Mouse (Mus musculus): ENCODE measurements at regions not wholly inside any gene's neighbourhood (a gene's known extent, or its start where the extent isn't known, plus 50 kb on each side); places are given as distances from the start of the nearest gene placed in this dataset.

GRCm38 (mm10) chr12:50196339-50196738 lies 452.6 kb downstream of the Prkd1 start:
- Histone ChIP-seq H3K4me1 (ENCODE audit: insufficient read depth, low read depth, low read length) (no peaks in the 10 kb centered on the region), H3K27ac (ENCODE audit: low read length) (no peak overlapping the region), H3K4me3 (ENCODE audit: low read depth, low read length) (no peak overlapping the region), H3K9ac (replicated peaks; ENCODE audit: low read depth) (no peak overlapping the region), H3K4me2 (replicated peaks; ENCODE audit: low read depth, low read length) (no peak overlapping the region), H3K36me3 (ENCODE audit: insufficient read depth, low read length) (no peaks in the 10 kb centered on the region), H3K9me3 (ENCODE audit: low read length) (no peaks in the 10 kb centered on the region), H3K27me3 (replicated peaks; ENCODE audit: insufficient read depth, low read length) (no peaks in the 10 kb centered on the region)
- DNase-seq (ENCODE audit: low spot score) (no peak), ATAC-seq (no peak)
- WGBS, result 52% methylated on average over 2 of the region's 2 CpGs
- no peak for TF ChIP-seq CTCF (IDR thresholded peaks at IDR 0.05)

- no peaks in the 10 kb centered on the region for H3K9me3 ChIP-seq (ENCODE audit: low read length)
- 81% methylated on average over 1 of the region's 1 CpGs for WGBS
- no peaks in the 10 kb centered on the region for H3K4me1 ChIP-seq (ENCODE audit: insufficient read depth, low read depth, low read length)
- no peak overlapping the region for H3K27ac ChIP-seq (ENCODE audit: low read length)
- ATAC-seq (no peak), DNase-seq (ENCODE audit: low spot score) (no peak)
- H3K36me3 ChIP-seq (ENCODE audit: insufficient read depth, low read length), result no peaks in the 10 kb centered on the region
- H3K9ac ChIP-seq (replicated peaks; ENCODE audit: low read depth), result no peak overlapping the region
- no peak overlapping the region for H3K4me2 ChIP-seq (replicated peaks; ENCODE audit: low read depth, low read length)
- no peaks in the 10 kb centered on the region for H3K27me3 ChIP-seq (replicated peaks; ENCODE audit: insufficient read depth, low read length)
- TF ChIP-seq EP300 (IDR thresholded peaks at IDR 0.05) (no peak), CTCF (IDR thresholded peaks at IDR 0.05) (no peak)
- H3K4me3 ChIP-seq (ENCODE audit: low read depth, low read length), result no peak overlapping the region
Measured at GRCm38 (mm10) chr12:50241139-50241538, 407.8 kb downstream of the Prkd1 start.

GRCm38 (mm10) chr12:50258901-50259300 lies 390.0 kb downstream of the Prkd1 start:
- Histone ChIP-seq H3K4me1 (ENCODE audit: insufficient read depth, low read depth, low read length) (no peaks in the 10 kb centered on the region), H3K9me3 (ENCODE audit: low read length) (no peaks in the 10 kb centered on the region), H3K9ac (replicated peaks; ENCODE audit: low read depth) (no peak overlapping the region), H3K36me3 (ENCODE audit: insufficient read depth, low read length) (no peaks in the 10 kb centered on the region), H3K4me3 (ENCODE audit: low read depth, low read length) (no peak overlapping the region), H3K27me3 (replicated peaks; ENCODE audit: insufficient read depth, low read length) (no peaks in the 10 kb centered on the region), H3K27ac (ENCODE audit: low read length) (no peak overlapping the region), H3K4me2 (replicated peaks; ENCODE audit: low read depth, low read length) (no peak overlapping the region)
- ATAC-seq (no peak), DNase-seq (ENCODE audit: low spot score) (no peak)
- TF ChIP-seq EP300 (IDR thresholded peaks at IDR 0.05), result no peak
- TF ChIP-seq CTCF (IDR thresholded peaks at IDR 0.05), result no peak
- WGBS, result 54% methylated on average over 4 of the region's 4 CpGs

- no peak overlapping the region for H3K9ac ChIP-seq (replicated peaks; ENCODE audit: low read depth)
- no peak overlapping the region for H3K27ac ChIP-seq (ENCODE audit: low read length)
- TF ChIP-seq CTCF (IDR thresholded peaks at IDR 0.05) (no peak), EP300 (IDR thresholded peaks at IDR 0.05) (no peak)
- DNase-seq (ENCODE audit: low spot score) (no peak), ATAC-seq (no peak)
- 87% methylated on average over 4 of the region's 4 CpGs for WGBS
- no peaks in the 10 kb centered on the region for H3K27me3 ChIP-seq (replicated peaks; ENCODE audit: insufficient read depth, low read length)
- no peak overlapping the region for H3K4me2 ChIP-seq (replicated peaks; ENCODE audit: low read depth, low read length)
- no peak overlapping the region for H3K4me3 ChIP-seq (ENCODE audit: low read depth, low read length)
- no peaks in the 10 kb centered on the region for H3K9me3 ChIP-seq (ENCODE audit: low read length)
- H3K4me1 ChIP-seq (ENCODE audit: insufficient read depth, low read depth, low read length), result no peaks in the 10 kb centered on the region
- H3K36me3 ChIP-seq (ENCODE audit: insufficient read depth, low read length), result no peaks in the 10 kb centered on the region
Measured at GRCm38 (mm10) chr12:50261072-50261471, 387.8 kb downstream of the Prkd1 start.

DNA sequence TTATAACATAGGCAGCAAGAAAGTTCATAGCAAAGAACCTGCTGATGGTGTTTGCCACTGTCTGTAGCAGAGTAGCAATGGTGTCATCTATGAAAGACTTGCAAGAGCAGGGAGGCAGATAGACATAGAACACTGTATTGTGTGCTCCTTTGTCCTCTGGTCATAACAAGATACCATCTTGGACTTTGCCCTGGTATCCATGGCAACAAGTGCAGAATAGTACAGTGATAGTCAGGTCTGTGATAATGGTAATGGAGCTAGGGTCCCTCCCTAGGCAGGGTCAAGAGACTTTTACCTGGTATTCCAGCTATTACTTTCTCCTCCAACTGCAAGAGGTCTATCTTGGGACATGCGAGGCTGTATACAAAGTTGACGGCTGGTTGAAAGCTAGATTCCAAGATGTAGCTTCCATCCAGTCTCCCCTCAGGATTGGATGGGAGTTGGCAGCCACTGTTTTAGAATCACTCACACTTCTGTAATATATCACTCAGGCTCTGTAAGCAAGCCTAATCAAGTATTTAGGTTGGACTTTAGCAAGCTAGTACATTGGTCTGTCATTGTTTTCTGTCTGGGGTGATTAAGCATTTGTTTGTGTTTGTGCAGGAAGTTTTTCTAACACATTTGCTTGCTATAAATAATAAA lies 375.5 kb downstream of the Prkd1 start:
- Histone ChIP-seq H3K4me1 (ENCODE audit: insufficient read depth, low read depth, low read length) (no peaks in the 10 kb centered on the region), H3K9ac (replicated peaks; ENCODE audit: low read depth) (no peak overlapping the region), H3K9me3 (ENCODE audit: low read length) (no peaks in the 10 kb centered on the region), H3K27me3 (replicated peaks; ENCODE audit: insufficient read depth, low read length) (no peaks in the 10 kb centered on the region), H3K36me3 (ENCODE audit: insufficient read depth, low read length) (no peaks in the 10 kb centered on the region), H3K27ac (ENCODE audit: low read length) (no peak overlapping the region), H3K4me2 (replicated peaks; ENCODE audit: low read depth, low read length) (no peak overlapping the region), H3K4me3 (ENCODE audit: low read depth, low read length) (no peak overlapping the region)
- ATAC-seq, result no peak
- WGBS, result 61% methylated on average over 2 of the region's 2 CpGs
- DNase-seq (ENCODE audit: low spot score), result no peak
- no peak for TF ChIP-seq EP300 (IDR thresholded peaks at IDR 0.05)
- no peak for TF ChIP-seq CTCF (IDR thresholded peaks at IDR 0.05)

- H3K9ac ChIP-seq (replicated peaks; ENCODE audit: low read depth), result no peak overlapping the region
- TF ChIP-seq CTCF (IDR thresholded peaks at IDR 0.05), result no peak
- no peak overlapping the region for H3K4me3 ChIP-seq (ENCODE audit: low read depth, low read length)
- no peak overlapping the region for H3K4me2 ChIP-seq (replicated peaks; ENCODE audit: low read depth, low read length)
- DNase-seq (ENCODE audit: low spot score), result no peak
- ATAC-seq, result no peak
- no peaks in the 10 kb centered on the region for H3K27me3 ChIP-seq (replicated peaks; ENCODE audit: insufficient read depth, low read length)
- H3K36me3 ChIP-seq (ENCODE audit: insufficient read depth, low read length), result no peaks in the 10 kb centered on the region
- no peak overlapping the region for H3K27ac ChIP-seq (ENCODE audit: low read length)
- H3K4me1 ChIP-seq (ENCODE audit: insufficient read depth, low read depth, low read length), result no peaks in the 10 kb centered on the region
- no peaks in the 10 kb centered on the region for H3K9me3 ChIP-seq (ENCODE audit: low read length)
- 51% methylated on average over 1 of the region's 1 CpGs for WGBS
Measured at GRCm38 (mm10) chr12:50281615-50282014, 367.3 kb downstream of the Prkd1 start.
